17 mouse cellular contexts compared by ENCODE assay signal in the genomic region with DNA sequence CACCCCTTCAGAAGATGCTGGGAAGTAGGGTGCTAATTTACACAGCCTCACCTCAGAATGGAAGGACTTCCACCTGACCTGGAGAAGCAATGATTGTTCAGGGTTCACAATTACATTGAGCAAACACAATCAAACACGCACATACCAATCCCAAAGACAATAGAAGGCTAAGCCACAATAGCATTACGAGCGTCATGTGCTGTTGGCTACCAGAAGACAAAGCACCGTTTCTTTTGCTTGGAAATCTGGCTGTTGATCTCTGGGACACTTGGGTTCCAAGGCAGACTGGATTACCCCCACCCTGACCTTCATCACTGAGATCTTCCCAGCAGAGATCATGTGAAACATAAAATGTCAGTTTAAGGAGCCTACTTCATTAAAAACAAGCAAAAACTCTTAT. TPM values are rescaled to one million over a fixed set of nuclear protein-coding genes. Genes with fewer than 3 reads are reported as not detected.
"Had no signal": no experiment of that assay in that cellular context is flagged by ENCODE, and none has a peak within 500 bp of the region (broad histone marks: within the 10 kb centered on the region; RNA-seq: fewer than 3 reads in every experiment).

No protein-coding gene starts in this region.

- ATAC-seq: intestine, postnatal 0 days; liver, postnatal 0 days; midbrain, embryonic 13.5 days had no signal

- H3K4me3 ChIP-seq: limb, embryonic 12.5 days; limb, embryonic 15.5 days; midbrain, embryonic 13.5 days; neural tube, embryonic 12.5 days; neural tube, embryonic 15.5 days had no signal

- H3K27ac ChIP-seq: kidney, postnatal 0 days; limb, embryonic 15.5 days; liver, embryonic 14.5 days; macrophage; midbrain, embryonic 13.5 days; neural tube, embryonic 12.5 days; neural tube, embryonic 15.5 days had no signal

- DNase-seq: kidney, adult 2 months; kidney, postnatal 25 days; left cerebral cortex, postnatal 4 days; liver, postnatal 0 days; lung, embryonic 14.5 days; thymus, adult 18-20 months; thymus, postnatal 36 days had no signal

RNA-seq across cellular contexts. Expression of gene Cobl, which starts 21.1 kb away (rescaled TPM):
- total RNA-seq: megakaryocyte, adult 5-6 weeks had no signal
